Mouse (Mus musculus): ENCODE results near the gene Serpinb6b. TPM values are rescaled to one million over a fixed set of nuclear protein-coding genes. Genes with fewer than 3 reads are reported as not detected.
"Not testable (repeated sequence)": the region's sequence is repeated elsewhere in the genome, so short reads cannot be mapped to it uniquely, and the experiment has no call there.

Serpinb6b gene
- polyA plus RNA-seq (2015; fragmentation: Nextera tagmentation; extraction: Ambion mirVana), result 6.4 and 7.0 TPM in 2 replicates

DNA sequence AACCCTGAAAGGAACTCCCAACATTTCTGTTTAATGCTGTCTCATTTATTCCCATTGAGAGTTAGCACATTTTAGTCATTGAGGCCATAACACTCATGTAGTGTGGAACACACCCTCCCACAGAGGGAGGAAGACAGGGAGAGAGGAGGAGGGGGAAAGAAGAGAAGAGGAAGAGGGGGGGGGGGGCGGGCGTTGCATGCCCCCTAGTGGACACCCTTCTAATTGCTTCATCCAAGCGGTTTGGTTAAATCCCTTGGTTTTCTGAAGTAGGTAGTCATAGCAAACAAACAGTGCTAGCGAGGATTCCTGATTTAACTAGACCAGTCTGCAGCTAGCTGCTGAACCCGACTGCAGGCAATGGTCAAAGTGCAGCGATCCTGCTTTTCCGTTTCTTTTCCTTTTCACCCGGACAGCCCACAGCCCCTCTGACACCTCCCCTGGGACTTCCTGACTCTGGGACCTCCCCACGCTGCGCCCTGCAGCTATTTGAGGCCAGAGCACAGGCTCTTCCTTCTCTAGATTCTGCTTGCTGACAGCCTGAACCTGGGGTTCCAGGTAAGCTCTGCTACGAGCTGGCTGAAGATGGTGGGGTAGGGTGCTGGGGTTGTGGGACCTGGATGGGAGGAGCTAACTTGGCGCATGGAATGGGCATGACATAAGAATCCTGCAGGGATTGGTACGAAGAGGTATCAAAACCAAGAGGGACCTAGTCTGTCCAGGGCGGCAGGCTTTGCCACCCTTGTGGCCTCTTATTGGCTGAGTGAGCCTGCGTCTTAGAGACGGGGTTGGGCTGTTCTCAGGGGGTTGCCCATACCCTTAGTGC is at the start of gene Serpinb6b:
TSS of gene Serpinb6b (plus strand) at position 221 of the 823 bp plus-strand sequence.
- H3K4me1 ChIP-seq (ENCODE audit: insufficient read depth, low read length), result peaks cover 5% of the 10 kb centered on the region
- H3K4me3 ChIP-seq (ENCODE audit: low read length), result peak within 1 kb of the TSS; percentile 37
- peak within 1 kb of the TSS; percentile 56; the same call in 1 of the 2 replicates for H3K27ac ChIP-seq (ENCODE audit: low read length)
- no peaks in the 10 kb centered on the region for H3K27me3 ChIP-seq (ENCODE audit: insufficient read depth, low read length)
- peak; percentile 61; the same call in 1 of the 2 replicates for ATAC-seq (ENCODE audit: low FRiP score, low TSS enrichment)
- no peaks in the 10 kb centered on the region for H3K9me3 ChIP-seq (ENCODE audit: low read length)
- H3K4me2 ChIP-seq (replicated peaks; ENCODE audit: low read depth, low read length), result peak within 1 kb of the TSS; percentile 54
- WGBS, result 31% methylated on average over 16 of the region's 16 CpGs
- H3K36me3 ChIP-seq (ENCODE audit: insufficient read depth, low read length), result no peaks in the 10 kb centered on the region
- peak within 1 kb of the TSS; percentile 55 for H3K9ac ChIP-seq (replicated peaks; ENCODE audit: low read length)

DNA sequence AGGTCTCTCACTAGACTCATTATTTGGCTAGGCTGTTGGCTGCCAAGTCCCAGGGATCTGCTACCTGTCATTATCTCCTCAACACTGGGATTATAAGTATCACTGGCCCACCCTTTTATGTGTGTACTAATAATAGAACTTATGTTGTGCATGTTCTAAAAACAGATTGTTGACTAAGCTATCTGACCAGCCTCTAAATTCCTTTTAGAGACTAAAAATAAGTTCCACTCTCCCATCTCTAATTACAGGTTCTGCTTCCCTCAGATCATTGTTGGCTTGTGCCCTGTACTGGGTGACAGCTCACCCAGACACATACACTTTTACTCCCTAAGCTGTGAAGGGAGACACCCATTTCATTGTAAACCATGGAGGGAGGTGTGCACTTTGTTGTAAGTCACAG is 42.4 kb upstream of the Serpinb6b start:
- H3K27me3 ChIP-seq (ENCODE audit: insufficient read depth, low read length), result no peaks in the 10 kb centered on the region
- peaks cover 20% of the 10 kb centered on the region for H3K4me1 ChIP-seq (ENCODE audit: insufficient read depth, low read length)
- ATAC-seq (ENCODE audit: low FRiP score, low TSS enrichment), result no peak
- H3K9ac ChIP-seq (replicated peaks; ENCODE audit: low read length), result no peak overlapping the region
- H3K9me3 ChIP-seq (ENCODE audit: low read length), result no peaks in the 10 kb centered on the region
- no peak overlapping the region for H3K4me2 ChIP-seq (replicated peaks; ENCODE audit: low read depth, low read length)
- H3K27ac ChIP-seq (ENCODE audit: low read length), result no peak overlapping the region
- H3K4me3 ChIP-seq (ENCODE audit: low read length), result no peak overlapping the region
- no peaks in the 10 kb centered on the region for H3K36me3 ChIP-seq (ENCODE audit: insufficient read depth, low read length)

DNA sequence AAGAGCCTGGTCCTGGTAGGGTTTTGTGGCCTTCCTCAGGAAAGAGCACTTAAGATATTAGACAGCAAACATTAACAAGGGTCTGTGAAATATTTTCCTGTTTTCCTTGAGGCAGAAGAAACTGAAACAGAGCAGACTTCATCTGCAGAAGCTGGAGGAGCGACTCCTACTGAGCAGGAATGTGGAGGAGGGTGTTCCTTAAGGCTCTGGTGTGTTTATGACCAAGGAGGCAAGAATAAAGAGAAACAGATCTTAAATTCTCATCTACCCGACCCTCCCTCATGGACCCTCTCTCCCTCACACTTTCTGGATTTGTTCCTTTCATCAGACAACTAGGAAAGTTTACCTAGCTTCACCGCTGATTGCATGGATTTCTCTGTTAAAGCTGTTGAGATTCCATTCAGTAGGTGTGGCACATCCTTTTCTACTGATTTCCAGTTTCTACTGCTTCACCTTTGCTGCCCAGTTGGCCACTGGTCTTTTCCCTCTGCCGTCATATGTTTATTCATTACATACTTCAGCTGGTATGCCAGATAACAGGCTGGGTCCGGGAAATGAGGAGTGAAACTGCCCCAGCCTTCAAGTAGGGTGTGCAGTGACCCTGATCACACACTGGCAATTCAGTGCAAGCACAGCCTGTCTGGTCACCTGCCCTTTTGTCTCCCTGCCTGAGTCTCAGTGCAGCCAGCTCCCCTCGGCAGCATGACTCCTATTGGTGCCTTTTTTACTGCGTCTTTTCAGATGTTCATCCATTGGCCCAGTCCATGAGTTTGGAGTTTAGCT is 40.2 kb upstream of the Serpinb6b start:
- peak; percentile 91 for ATAC-seq (ENCODE audit: low FRiP score, low TSS enrichment)
- no peaks in the 10 kb centered on the region for H3K27me3 ChIP-seq (ENCODE audit: insufficient read depth, low read length)
- 0 out of 2 replicates have a peak overlapping the region, but pooled peaks have one; percentile 16 for H3K4me2 ChIP-seq (replicated peaks; ENCODE audit: low read depth, low read length)
- peak overlapping the region; percentile 61 for H3K27ac ChIP-seq (ENCODE audit: low read length)
- no peaks in the 10 kb centered on the region for H3K36me3 ChIP-seq (ENCODE audit: insufficient read depth, low read length)
- no peak overlapping the region for H3K9ac ChIP-seq (replicated peaks; ENCODE audit: low read length)
- no peaks in the 10 kb centered on the region for H3K9me3 ChIP-seq (ENCODE audit: low read length)
- H3K4me3 ChIP-seq (ENCODE audit: low read length), result no peak overlapping the region
- 22% methylated on average over 7 of the region's 7 CpGs for WGBS
- H3K4me1 ChIP-seq (ENCODE audit: insufficient read depth, low read length), result peaks cover 23% of the 10 kb centered on the region

DNA sequence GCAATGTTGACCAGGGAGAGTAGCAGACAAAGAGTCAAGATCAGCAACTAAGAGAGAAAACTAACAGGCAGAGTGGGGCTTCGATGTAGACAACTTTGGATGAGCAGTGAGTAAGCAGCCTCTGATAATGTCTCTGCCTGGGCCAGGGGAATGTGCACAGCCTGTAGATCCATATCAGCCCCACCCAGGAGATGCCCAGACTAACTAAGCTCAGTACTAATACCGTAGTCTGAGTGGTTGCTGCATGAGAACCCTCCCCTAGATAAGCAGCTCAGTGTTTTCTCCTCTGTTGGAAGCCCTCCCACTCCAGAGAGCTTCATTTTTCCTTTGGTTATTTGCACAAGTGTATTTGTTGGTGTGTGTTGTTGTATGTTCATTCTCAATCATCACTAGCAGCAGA is 38.3 kb upstream of the Serpinb6b start:
- ATAC-seq (ENCODE audit: low FRiP score, low TSS enrichment), result no peak
- no peak overlapping the region for H3K4me2 ChIP-seq (replicated peaks; ENCODE audit: low read depth, low read length)
- peaks cover 23% of the 10 kb centered on the region for H3K4me1 ChIP-seq (ENCODE audit: insufficient read depth, low read length)
- H3K9me3 ChIP-seq (ENCODE audit: low read length), result no peaks in the 10 kb centered on the region
- H3K4me3 ChIP-seq (ENCODE audit: low read length), result no peak overlapping the region
- H3K27me3 ChIP-seq (ENCODE audit: insufficient read depth, low read length), result no peaks in the 10 kb centered on the region
- no peak overlapping the region for H3K9ac ChIP-seq (replicated peaks; ENCODE audit: low read length)
- H3K36me3 ChIP-seq (ENCODE audit: insufficient read depth, low read length), result no peaks in the 10 kb centered on the region
- WGBS, result 78% methylated on average over 2 of the region's 2 CpGs
- H3K27ac ChIP-seq (ENCODE audit: low read length), result peak overlapping the region; percentile 65; the same call in 1 of the 2 replicates

DNA sequence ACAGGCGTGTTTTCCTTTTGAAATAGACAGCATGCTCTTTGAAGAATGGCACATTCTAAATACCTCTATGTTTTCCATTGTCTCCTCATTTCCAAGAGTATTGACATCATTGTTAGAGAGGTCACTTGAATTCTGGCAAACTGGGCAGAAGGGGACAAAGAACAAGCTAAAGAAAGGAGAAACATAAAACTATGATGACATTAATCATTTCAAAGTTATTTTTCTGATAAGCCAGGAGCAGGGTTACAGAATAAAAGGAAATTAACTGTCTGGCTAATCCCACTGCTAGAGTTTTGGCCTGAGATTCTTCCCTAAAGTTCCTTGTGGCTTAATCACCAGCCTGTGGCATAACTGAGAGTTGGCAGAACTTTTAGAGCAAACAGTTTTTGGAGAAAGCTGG is 37.8 kb upstream of the Serpinb6b start:
- no peak overlapping the region for H3K9ac ChIP-seq (replicated peaks; ENCODE audit: low read length)
- no peaks in the 10 kb centered on the region for H3K27me3 ChIP-seq (ENCODE audit: insufficient read depth, low read length)
- no peak overlapping the region for H3K27ac ChIP-seq (ENCODE audit: low read length)
- ATAC-seq (ENCODE audit: low FRiP score, low TSS enrichment), result no peak
- H3K4me2 ChIP-seq (replicated peaks; ENCODE audit: low read depth, low read length), result no peak overlapping the region
- no peak overlapping the region for H3K4me3 ChIP-seq (ENCODE audit: low read length)
- no peaks in the 10 kb centered on the region for H3K36me3 ChIP-seq (ENCODE audit: insufficient read depth, low read length)
- H3K4me1 ChIP-seq (ENCODE audit: insufficient read depth, low read length), result peaks cover 23% of the 10 kb centered on the region
- 78% methylated on average over 1 of the region's 1 CpGs for WGBS
- no peaks in the 10 kb centered on the region for H3K9me3 ChIP-seq (ENCODE audit: low read length)

DNA sequence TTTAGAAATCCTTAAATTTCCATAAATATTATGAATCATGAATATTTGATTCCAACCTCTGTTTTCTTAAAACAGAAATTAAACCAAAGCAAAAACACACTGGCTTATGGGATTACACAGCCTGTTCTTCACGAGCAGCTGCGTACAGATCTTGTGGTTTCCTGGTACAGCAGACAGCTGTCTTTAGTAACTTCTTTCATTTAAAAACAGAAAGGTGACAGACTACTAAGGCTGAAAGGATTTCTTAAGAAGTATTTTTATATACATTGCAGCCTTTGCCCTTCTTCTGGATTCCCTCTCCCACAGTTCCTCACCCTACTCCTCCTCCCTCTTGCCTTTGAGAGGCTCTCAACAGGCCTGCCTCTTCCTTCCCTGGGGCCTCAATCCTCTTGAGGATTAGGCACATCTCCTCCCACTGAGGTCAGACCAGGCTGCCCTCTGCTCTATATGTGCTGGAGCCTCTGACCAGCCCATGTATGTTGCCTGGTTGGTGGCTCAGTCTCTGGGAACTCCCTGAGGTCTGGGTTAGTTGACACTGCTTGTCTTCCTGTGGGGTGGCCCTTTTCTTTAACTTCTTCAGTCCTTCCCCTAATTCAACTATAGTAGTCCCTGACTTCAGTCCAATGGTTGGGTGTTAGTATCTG is 35.8 kb upstream of the Serpinb6b start:
- Histone ChIP-seq H3K4me1 (ENCODE audit: insufficient read depth, low read length) (peaks cover 22% of the 10 kb centered on the region), H3K36me3 (ENCODE audit: insufficient read depth, low read length) (no peaks in the 10 kb centered on the region), H3K9me3 (ENCODE audit: low read length) (no peaks in the 10 kb centered on the region), H3K9ac (replicated peaks; ENCODE audit: low read length) (no peak overlapping the region), H3K4me3 (ENCODE audit: low read length) (no peak overlapping the region), H3K27ac (ENCODE audit: low read length) (no peak overlapping the region), H3K4me2 (replicated peaks; ENCODE audit: low read depth, low read length) (no peak overlapping the region), H3K27me3 (ENCODE audit: insufficient read depth, low read length) (no peaks in the 10 kb centered on the region)
- no peak for ATAC-seq (ENCODE audit: low FRiP score, low TSS enrichment)
- WGBS, result 63% methylated on average over 2 of the region's 2 CpGs

DNA sequence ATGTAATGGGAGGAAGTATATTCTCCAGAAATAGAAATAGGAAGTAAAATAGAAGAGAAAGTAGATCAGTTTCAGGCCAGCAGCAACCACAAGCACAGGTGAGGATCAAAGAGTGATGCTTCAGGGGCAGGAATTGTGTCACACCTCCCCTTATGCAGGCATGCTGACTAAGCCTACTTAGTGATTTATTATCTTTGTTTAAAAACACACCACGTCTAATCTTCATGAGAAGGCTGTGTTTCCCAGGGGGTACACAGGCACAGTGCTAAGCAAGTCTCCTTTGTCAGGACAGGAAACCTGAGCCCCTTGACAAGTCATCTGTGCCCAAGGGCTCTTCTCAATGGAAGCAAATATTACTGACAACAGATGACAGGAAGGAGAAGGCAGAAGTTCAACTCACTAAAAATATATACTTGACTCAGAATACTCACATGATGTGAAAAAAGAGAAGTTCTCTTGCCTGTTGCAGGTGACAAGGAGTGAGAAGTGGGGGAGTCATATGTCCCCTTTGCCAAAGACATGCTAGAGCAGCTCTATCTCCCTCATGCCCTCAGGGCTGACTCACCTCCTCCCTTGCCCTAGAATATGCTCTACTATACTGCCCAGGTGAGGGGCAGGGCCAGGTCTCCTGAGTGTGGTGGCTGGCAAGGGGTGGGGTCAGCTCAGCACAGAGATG is 30.2 kb upstream of the Serpinb6b start:
- no peak overlapping the region for H3K27ac ChIP-seq (ENCODE audit: low read length)
- H3K4me2 ChIP-seq (replicated peaks; ENCODE audit: low read depth, low read length), result no peak overlapping the region
- no peak overlapping the region for H3K4me3 ChIP-seq (ENCODE audit: low read length)
- no peaks in the 10 kb centered on the region for H3K27me3 ChIP-seq (ENCODE audit: insufficient read depth, low read length)
- H3K36me3 ChIP-seq (ENCODE audit: insufficient read depth, low read length), result no peaks in the 10 kb centered on the region
- ATAC-seq (ENCODE audit: low FRiP score, low TSS enrichment), result no peak; the same call in 1 of the 2 replicates
- no peaks in the 10 kb centered on the region for H3K9me3 ChIP-seq (ENCODE audit: low read length)
- 8% methylated on average over 1 of the region's 1 CpGs for WGBS
- H3K4me1 ChIP-seq (ENCODE audit: insufficient read depth, low read length), result no peaks in the 10 kb centered on the region
- H3K9ac ChIP-seq (replicated peaks; ENCODE audit: low read length), result no peak overlapping the region

DNA sequence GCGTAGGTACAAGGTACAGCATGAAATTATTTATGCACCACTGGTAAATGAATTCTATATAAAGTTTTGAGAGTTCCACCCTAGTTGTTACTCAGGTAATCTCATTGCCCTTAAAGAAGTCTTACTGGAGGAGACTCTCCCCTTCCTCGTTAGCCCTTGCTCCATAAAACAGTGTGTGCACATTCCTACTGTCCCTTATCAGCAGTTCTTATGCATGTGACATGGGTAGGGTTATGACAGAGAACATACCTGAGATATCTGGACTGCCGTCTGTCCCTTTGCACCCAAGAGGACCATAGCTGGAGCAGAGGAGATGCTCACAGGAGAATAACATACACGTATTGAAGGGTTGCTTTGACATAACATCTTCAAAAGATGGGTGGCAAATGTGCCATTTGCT is 26.7 kb upstream of the Serpinb6b start:
- not testable (repeated sequence) for H3K4me2 ChIP-seq (replicated peaks; ENCODE audit: low read depth, low read length); H3K27me3 ChIP-seq (ENCODE audit: insufficient read depth, low read length); H3K27ac ChIP-seq (ENCODE audit: low read length); H3K9me3 ChIP-seq (ENCODE audit: low read length); H3K4me3 ChIP-seq (ENCODE audit: low read length); H3K36me3 ChIP-seq (ENCODE audit: insufficient read depth, low read length); H3K9ac ChIP-seq (replicated peaks; ENCODE audit: low read length); ATAC-seq (ENCODE audit: low FRiP score, low TSS enrichment); H3K4me1 ChIP-seq (ENCODE audit: insufficient read depth, low read length)
- 75% methylated on average over 4 of the region's 4 CpGs for WGBS

DNA sequence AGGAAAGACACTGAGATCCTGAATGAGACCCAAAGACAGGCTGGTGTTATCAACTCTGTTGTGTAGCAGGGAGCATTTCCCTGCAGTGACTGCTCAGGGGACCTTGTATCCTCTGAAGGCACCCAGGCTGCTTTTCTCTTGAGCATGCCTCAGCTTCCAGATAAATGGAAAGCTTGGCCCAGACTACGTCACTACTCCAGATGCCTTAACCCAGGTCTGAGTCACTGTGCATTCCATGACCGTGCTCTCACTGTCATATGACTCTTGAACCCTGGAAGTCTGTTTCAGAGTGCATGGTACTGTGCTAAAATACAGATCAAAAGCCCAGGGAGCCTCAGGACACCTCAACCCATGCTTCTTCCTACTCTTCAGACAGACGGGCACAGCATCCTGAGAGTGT is 25.8 kb upstream of the Serpinb6b start:
- H3K9me3 ChIP-seq (ENCODE audit: low read length); ATAC-seq (ENCODE audit: low FRiP score, low TSS enrichment): not testable (repeated sequence)
- WGBS, result 69% methylated on average over 3 of the region's 3 CpGs

More for the DNA sequence above, 25.8 kb upstream of the Serpinb6b start:
- not testable (repeated sequence) for H3K9ac ChIP-seq (replicated peaks; ENCODE audit: low read length); H3K4me3 ChIP-seq (ENCODE audit: low read length); H3K4me1 ChIP-seq (ENCODE audit: insufficient read depth, low read length); H3K27me3 ChIP-seq (ENCODE audit: insufficient read depth, low read length); H3K4me2 ChIP-seq (replicated peaks; ENCODE audit: low read depth, low read length); H3K36me3 ChIP-seq (ENCODE audit: insufficient read depth, low read length); H3K27ac ChIP-seq (ENCODE audit: low read length)

All from kidney, embryonic 16.5 days (tissue).